Mouse (Mus musculus): ENCODE measurements around the gene Eif1. TPM values are rescaled to one million over a fixed set of nuclear protein-coding genes. Genes with fewer than 3 reads are reported as not detected.
"Not testable (repeated sequence)": the region's sequence is repeated elsewhere in the genome, so short reads cannot be mapped to it uniquely, and the experiment has no call there.

Eif1 gene
- total RNA-seq, 2 experiments from 2014 or later: 947 to 1,138 TPM

- no peak for DNase-seq
- intact Hi-C loops (cut with DNase I): no loop called here
These were observed 14.3 kb downstream of the Eif1 start, which contains the start of gene Gast for GRCm38 (mm10) chr11:100333944-100334457. Gene Gast (plus strand): TSS chr11:100334407.

- intact Hi-C loops (cut with DNase I): no loop called here
These were observed 16.0 kb downstream of the Eif1 start for GRCm38 (mm10) chr11:100335731-100336130.

GRCm38 (mm10) chr11:100344269-100344668, 24.6 kb downstream of the Eif1 start:
- DNase-seq: no peak
- intact Hi-C loops (cut with DNase I): no loop called here

More at GRCm38 (mm10) chr11:100335731-100336130, 16.0 kb downstream of the Eif1 start:
- DNase-seq: no peak

GRCm38 (mm10) chr11:100352076-100352857, 32.6 kb downstream of the Eif1 start:
- DNase-seq: no peak
- intact Hi-C loops (cut with DNase I): no loop called here

- intact Hi-C loops (cut with DNase I): no loop called here
- no peak for DNase-seq
These were observed 35.7 kb downstream of the Eif1 start for GRCm38 (mm10) chr11:100355151-100355951.

GRCm38 (mm10) chr11:100355972-100356818, 36.5 kb downstream of the Eif1 start, which contains the start of gene Hap1:
Gene Hap1 (minus strand): TSS chr11:100356128.
- intact Hi-C loops (cut with DNase I): no loop called here
- peak in 1 of 2 experiments; percentile 65 for DNase-seq

- DNase-seq: no peak
- intact Hi-C loops (cut with DNase I): no loop called here
These were observed 37.1 kb downstream of the Eif1 start for GRCm38 (mm10) chr11:100356819-100357211.

- intact Hi-C loops (cut with DNase I): no loop called here
- DNase-seq: no peak
These were observed 37.7 kb downstream of the Eif1 start for GRCm38 (mm10) chr11:100357408-100357807.

- DNase-seq: no peak
- intact Hi-C loops (cut with DNase I): loop anchor here (5.0 kb wide), 2 partner anchors 112 to 192 kb away; partner anchors contain the start of gene Klhl11
These were observed 40.5 kb downstream of the Eif1 start for GRCm38 (mm10) chr11:100360175-100360574.

GRCm38 (mm10) chr11:100361059-100361458, 41.4 kb downstream of the Eif1 start:
- DNase-seq: not testable (repeated sequence)
- intact Hi-C loops (cut with DNase I): loop anchor here (5.0 kb wide), 2 partner anchors 111 to 191 kb away; partner anchors contain the start of gene Klhl11

GRCm38 (mm10) chr11:100362209-100362978, 42.7 kb downstream of the Eif1 start:
- intact Hi-C loops (cut with DNase I): loop anchor here (1.0 to 5.0 kb wide), 3 partner anchors 46 to 190 kb away; partner anchors contain the start of gene Klhl11
- peak; percentile 70 for DNase-seq

- intact Hi-C loops (cut with DNase I): loop anchor here (1.0 to 5.0 kb wide), 3 partner anchors 45 to 189 kb away; partner anchors contain the start of gene Klhl11
- peak; percentile 56 to 58 for DNase-seq
These were observed 43.4 kb downstream of the Eif1 start for GRCm38 (mm10) chr11:100362979-100363562.

GRCm38 (mm10) chr11:100369145-100369544, 49.5 kb downstream of the Eif1 start:
- DNase-seq: no peak
- intact Hi-C loops (cut with DNase I): no loop called here

- intact Hi-C loops (cut with DNase I): no loop called here
- DNase-seq: no peak
These were observed 50.1 kb downstream of the Eif1 start for GRCm38 (mm10) chr11:100369822-100370221.

Other genes with a start within 250 kb of the Eif1 start
- not detected for gene Krt32, start 231.7 kb upstream of the Eif1 start, total RNA-seq (2021)
- gene Krt35, start 223.6 kb upstream of the Eif1 start, total RNA-seq (2021): not detected
- gene Krt36, start 214.3 kb upstream of the Eif1 start, total RNA-seq (2021): not detected
- not detected for gene Krt13, start 198.3 kb upstream of the Eif1 start, total RNA-seq (2021)
- not detected for gene Krt15, start 184.0 kb upstream of the Eif1 start, total RNA-seq (2021)
- gene Krt19, start 171.2 kb upstream of the Eif1 start, total RNA-seq (2021): under 1 TPM; 0.41 to 0.57 TPM
- gene Krt9, start 126.6 kb upstream of the Eif1 start, total RNA-seq (2021): not detected
- not detected for gene Krt14, start 112.3 kb upstream of the Eif1 start, total RNA-seq (2021)
- gene Krt16, start 71.0 kb upstream of the Eif1 start, total RNA-seq (2021): not detected
- under 1 TPM in 1 of 2 experiments, not detected in 1; 0.82 TPM for gene Krt17, start 58.9 kb upstream of the Eif1 start, total RNA-seq (2021)
- gene Krt42, start 50.0 kb upstream of the Eif1 start, total RNA-seq (2021): not detected
- gene Gast, start 14.5 kb downstream of the Eif1 start, total RNA-seq (2021): not detected
- under 1 TPM in 1 of 2 experiments, not detected in 1; 0.23 TPM for gene Hap1, start 36.2 kb downstream of the Eif1 start, total RNA-seq (2021)
- 10 to 100 TPM; 73.8 to 80.2 TPM for gene Jup, start 77.9 kb downstream of the Eif1 start, total RNA-seq (2021)
- gene P3h4, start 95.0 kb downstream of the Eif1 start, total RNA-seq (2021): 1 to 10 TPM; 3.6 to 4.1 TPM
- gene Fkbp10, start 95.8 kb downstream of the Eif1 start, total RNA-seq (2021): 1 to 10 TPM; 5.1 to 6.5 TPM
- 1 to 10 TPM; 7.5 to 8.1 TPM for gene Nt5c3b, start 121.9 kb downstream of the Eif1 start, total RNA-seq (2021)
- gene Klhl10, start 122.0 kb downstream of the Eif1 start, total RNA-seq (2021): under 1 TPM; 0.22 to 0.26 TPM
- 1 to 10 TPM; 3.3 to 3.7 TPM for gene Klhl11, start 152.9 kb downstream of the Eif1 start, total RNA-seq (2021)
- gene Acly, start 208.1 kb downstream of the Eif1 start, total RNA-seq (2021): 10 to 100 TPM; 10.4 to 13.6 TPM
- gene Ttc25, start 225.7 kb downstream of the Eif1 start, total RNA-seq (2021): under 1 TPM; 0.10 to 0.54 TPM